Mouse (Mus musculus) cerebral cortex, adult 2 months (tissue): ENCODE measurements around the gene Gm6588.

Experiments used
- WGBS: fragments of 180-500 bp; shearing (Covaris S2); methylation state at CpG from one replicate; pipeline ENCODE4 v1.1.7; 2018; 5-methylcytosine and 5-hydroxymethylcytosine counted together

Gene Gm6588

GRCm38 (mm10) chr5:112448747-112449440 lies at the start of gene Gm6588:
Gm6588 (plus strand) TSS chr5:112449426.
- WGBS, result 82% methylated on average over 18 of the region's 18 CpGs

GRCm38 (mm10) chr5:112402437-112402836 lies 46.8 kb upstream of the Gm6588 start:
- 74% methylated on average over 3 of the region's 3 CpGs for WGBS

DNA sequence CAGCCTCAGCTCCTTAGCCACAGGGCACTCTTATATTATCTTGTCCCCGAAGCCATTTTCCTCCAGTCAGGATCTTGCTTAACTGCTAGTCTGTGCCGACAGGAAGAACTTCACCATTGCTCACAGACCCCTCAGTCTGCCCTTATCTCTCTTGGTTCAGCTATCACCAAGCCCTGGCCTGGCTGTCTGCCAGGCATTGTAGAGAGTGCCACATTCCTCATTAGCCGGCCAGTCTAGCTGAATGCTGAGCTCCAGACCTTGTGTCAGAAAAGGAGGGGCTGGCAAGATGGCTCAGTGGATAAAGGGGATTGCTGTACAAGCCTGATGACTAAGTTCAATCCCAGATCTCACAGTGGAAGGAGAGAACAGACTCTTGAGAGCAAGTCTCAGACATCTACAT lies 43.2 kb upstream of the Gm6588 start:
- 74% methylated on average over 3 of the region's 3 CpGs for WGBS

DNA sequence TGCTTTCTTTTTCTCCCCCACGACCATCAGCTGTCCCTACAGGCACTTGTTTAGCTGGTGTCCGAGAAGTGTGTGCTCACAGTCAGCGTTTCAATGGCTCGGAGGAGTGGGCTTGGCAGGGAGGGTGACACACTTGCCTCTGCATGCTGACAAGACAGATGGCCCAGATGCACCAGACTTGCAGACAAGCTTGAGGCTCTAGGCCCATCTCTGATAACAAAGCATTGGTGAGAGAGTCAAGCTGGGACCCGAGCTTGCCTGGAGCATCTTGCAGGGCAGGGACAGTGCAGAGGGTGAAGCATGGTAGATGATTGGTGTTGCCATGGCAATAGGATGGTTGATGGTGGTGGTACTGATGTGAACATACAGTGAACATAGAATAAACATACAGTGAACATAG lies 40.0 kb upstream of the Gm6588 start:
- 51% methylated on average over 5 of the region's 5 CpGs for WGBS

DNA sequence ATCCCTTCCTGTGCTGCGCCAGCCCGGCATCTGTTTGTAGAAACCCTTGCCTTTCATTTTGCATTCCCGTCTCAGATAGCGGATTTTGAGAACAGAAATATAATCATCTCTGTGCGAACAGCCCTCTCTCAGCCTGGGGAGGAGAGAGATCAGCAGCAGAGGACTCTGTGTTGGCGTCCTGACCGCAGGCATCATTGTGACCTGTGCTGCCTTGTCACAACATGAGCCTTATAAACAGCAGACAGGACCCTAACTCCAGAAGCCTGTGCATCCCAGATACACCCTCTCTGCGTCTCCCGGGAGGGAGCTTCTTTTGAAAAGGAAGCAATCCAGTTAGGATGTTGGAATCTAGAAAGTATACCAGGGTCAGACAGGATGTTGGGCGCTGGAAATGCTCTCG lies 38.2 kb upstream of the Gm6588 start:
- 12% methylated on average over 11 of the region's 11 CpGs for WGBS

- WGBS, result 12% methylated on average over 19 of the region's 19 CpGs
Observed at GRCm38 (mm10) chr5:112411514-112412335, 37.5 kb upstream of the Gm6588 start.

DNA sequence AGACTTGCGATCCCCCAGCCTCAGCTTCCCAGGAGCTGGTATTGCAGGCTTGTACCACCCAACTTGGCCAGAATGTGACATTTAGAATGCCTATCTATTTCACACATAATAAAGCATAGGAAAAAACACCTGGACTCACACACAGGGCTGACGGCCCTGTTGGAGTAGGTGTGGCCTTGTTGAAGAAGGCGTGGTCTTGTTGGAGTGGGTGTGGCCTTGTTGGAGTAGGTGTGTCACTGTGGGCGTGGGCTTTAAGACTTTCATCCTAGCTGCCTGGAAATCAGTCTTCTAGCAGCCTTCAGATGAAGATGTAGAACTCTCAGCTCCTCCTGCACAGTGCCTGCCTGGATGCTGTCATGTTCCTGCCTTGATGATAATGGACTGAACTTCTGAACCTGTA lies 36.4 kb upstream of the Gm6588 start:
- 68% methylated on average over 4 of the region's 4 CpGs for WGBS

- WGBS, result 66% methylated on average over 5 of the region's 5 CpGs
Observed at GRCm38 (mm10) chr5:112416673-112417072, 32.6 kb upstream of the Gm6588 start.

- WGBS, result 43% methylated on average over 4 of the region's 4 CpGs
Observed at GRCm38 (mm10) chr5:112418023-112418422, 31.2 kb upstream of the Gm6588 start.

DNA sequence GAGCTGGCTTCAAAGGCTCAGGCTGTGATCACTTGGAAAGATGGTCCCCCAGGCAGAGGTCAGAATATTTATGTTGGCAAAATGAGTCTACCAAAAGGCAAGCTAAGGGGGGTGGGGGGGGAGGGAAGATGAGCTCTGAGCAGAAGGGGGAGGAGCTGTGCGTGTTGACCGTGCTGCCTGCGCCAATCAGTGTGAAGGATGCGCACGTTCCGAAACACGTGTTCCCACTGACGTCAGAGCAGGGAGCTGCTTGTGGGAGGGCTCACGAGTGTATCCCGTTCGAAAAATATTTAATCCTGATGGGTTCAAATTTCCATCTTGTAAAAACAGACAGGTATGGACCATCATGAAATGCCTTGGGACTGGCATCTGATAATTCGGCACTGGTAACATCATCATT lies 29.7 kb upstream of the Gm6588 start:
- 49% methylated on average over 12 of the region's 12 CpGs for WGBS

DNA sequence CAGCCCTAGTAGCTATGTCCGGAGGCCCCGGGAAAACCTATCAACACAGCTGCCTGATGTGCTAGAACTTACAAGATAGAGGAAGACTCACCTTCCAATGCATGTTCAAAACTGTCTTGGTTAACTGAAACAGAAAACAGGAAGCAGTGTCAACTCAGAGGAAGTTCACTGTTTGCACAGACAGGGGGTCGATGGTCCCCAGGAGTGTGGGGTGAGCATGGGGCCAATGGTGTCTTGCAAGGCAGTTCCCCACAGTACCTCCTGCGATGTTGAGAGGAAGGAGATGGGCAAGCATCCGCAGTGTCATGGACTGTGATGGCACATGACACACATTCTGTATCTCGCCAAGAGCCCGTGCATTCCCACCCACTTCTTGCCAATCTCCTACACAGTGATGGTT lies 22.6 kb upstream of the Gm6588 start:
- 72% methylated on average over 7 of the region's 7 CpGs for WGBS

GRCm38 (mm10) chr5:112427283-112427682 lies 21.9 kb upstream of the Gm6588 start:
- 42% methylated on average over 2 of the region's 2 CpGs for WGBS

DNA sequence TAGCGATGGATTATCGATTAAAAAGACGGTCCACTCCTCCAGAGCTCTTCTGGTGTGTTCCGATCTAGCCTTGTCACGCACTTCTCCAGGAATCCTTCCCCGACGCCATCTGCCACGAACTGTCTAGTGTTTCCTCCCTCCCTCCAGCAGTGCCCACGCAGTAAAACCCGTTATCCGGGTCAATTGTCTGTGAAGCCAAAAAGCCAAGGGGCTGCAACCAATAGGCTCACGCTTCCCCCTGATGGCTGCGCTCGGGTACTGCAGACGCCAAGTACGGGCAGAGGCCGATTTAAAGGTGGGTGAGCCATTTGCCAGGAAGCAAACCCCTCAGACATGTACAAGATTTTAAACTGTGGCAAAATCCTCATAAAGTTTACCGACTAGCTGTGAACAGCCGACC lies 20.3 kb upstream of the Gm6588 start:
- 8% methylated on average over 19 of the region's 19 CpGs for WGBS

DNA sequence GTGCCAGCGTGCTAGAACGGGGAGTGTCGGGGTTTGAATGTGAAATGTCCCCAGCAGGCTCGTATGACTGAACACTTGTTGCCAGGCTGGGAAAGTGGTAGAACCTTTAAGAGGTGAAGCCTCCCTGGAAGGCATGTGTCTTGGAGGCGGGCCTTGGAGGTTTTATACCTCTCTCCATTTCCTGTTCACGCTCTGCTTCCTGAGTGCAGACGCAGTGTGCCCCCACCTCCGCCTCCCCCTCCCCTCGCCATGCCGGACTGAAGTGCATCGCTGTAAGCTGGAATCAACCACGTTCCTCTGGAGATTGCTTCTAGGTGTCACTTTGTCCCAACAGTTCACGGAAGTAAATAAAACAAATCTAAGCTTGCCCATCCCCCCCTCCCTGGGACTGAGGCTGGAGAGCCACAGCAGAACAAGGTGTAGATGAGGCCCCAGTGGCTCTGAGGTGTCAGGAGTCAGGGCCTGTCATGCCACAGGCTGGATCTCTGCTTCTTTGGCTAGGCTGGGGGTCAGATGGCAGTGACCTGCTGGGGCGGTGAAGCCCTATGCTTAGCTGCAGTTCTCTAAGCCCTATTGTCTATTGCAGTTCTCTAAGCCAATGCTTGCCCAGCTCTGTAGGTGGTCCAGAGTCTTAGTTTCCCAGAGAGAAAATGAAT lies 18.0 kb upstream of the Gm6588 start:
- WGBS, result 52% methylated on average over 14 of the region's 14 CpGs

DNA sequence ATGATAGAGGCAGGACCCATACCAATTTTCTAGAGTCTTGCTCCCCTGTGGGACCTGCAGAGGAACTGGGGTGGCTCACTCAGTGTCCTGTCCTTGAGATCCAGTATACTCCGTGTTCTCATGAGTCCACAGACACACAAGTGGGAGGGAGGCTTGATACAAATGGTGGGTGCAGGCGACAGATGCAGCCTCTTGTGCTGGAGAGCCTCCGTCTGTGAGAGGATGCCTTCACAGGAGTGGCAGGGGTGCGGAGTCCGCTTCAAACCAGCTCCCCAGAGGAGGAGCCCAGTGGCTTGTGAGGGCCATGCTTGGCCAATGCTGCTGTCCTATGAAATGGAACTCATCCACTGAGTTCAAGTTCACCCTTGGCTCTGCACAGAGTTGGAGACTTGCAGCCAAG lies 17.2 kb upstream of the Gm6588 start:
- 54% methylated on average over 5 of the region's 5 CpGs for WGBS

DNA sequence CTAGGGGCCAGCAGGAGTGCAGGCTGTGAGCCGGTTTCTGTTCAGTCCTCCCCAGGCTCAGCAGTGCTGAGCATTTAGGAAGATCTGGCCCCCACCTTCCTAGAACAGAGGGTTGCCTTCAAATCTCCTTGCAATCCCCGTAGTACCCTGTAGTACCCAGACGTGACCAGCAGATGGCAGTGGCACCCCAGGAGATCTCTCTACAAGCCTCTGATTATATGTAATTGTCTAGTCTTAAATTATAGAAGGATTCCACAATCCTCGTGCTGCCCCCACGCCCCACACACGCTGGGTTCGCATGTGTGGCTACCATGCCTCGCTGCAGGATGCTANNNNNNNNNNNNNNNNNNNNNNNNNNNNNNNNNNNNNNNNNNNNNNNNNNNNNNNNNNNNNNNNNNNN lies 16.2 kb upstream of the Gm6588 start:
- under 1% methylated on average over 8 of the region's 8 CpGs for WGBS

- WGBS, result 33% methylated on average over 10 of the region's 10 CpGs
Observed at GRCm38 (mm10) chr5:112438535-112438934, 10.7 kb upstream of the Gm6588 start.

- WGBS, result 64% methylated on average over 9 of the region's 9 CpGs
Observed at GRCm38 (mm10) chr5:112453088-112453487, 3.9 kb downstream of the Gm6588 start.

DNA sequence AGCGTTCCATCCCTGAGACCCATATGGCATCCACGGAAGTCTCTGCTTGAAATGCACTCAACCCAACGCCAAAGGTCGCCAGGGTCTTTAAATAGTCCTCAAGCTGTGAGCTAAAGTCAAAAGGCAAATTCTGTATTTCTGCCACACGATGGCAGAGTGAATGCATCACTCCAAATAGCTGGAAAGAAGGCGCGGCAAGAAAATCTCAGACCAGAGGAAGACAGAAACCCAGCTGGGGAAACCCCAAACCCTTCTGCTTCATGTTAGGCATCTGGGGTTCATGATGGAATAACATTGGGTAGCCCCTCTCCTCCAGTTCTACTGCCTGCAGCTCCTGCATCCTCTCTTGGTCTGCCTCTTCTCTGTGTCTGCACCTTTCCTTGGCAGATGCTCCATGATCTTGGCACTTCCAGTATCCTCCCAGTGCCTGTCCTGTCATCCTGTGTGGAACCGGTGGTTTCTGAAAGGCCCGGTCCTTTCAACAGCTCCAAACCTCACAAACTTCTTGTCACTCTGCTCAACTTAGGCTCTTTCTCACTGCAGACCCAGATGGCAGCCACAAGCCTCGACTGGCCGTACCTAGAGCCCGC lies 5.8 kb downstream of the Gm6588 start:
- 47% methylated on average over 12 of the region's 12 CpGs for WGBS

DNA sequence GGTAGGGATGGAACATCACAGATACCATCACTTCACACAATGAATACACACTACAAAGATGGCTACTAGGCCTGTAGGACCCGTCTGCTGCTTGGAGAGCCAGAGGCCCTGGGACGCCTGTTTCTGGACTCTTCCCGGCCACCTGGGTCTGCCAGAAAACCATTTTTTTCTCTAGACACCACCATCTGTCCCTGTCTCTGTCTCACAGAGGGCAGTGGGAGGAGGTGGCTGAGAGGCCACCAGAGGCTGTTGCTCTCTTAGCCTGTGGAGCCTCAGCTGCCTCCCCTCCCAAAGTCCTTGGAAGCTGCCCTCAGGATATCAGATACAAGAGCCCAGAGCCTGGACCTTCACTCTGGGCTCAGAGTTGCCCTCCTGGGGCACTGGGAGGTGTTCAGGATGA lies 10.7 kb downstream of the Gm6588 start:
- WGBS, result 73% methylated on average over 3 of the region's 3 CpGs

DNA sequence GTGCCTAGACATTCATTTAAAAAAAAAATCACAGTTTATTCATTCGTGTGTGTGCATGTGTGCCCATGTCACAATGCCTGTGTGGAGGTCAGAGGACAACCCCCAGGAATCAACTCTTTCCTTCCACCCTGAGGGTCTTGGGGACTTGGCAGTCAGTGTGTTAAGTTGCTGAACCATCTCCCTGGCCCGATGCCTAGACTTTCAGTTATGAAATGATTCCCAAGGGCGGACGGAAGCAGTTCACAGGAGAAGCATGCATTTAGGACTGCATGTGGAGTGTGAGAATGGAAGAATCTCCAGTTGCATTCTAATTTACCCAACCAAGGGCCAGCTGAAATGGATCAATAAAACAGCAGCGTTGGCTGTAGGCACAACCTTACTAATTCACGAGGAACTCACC lies 17.1 kb downstream of the Gm6588 start:
- 44% methylated on average over 6 of the region's 6 CpGs for WGBS

DNA sequence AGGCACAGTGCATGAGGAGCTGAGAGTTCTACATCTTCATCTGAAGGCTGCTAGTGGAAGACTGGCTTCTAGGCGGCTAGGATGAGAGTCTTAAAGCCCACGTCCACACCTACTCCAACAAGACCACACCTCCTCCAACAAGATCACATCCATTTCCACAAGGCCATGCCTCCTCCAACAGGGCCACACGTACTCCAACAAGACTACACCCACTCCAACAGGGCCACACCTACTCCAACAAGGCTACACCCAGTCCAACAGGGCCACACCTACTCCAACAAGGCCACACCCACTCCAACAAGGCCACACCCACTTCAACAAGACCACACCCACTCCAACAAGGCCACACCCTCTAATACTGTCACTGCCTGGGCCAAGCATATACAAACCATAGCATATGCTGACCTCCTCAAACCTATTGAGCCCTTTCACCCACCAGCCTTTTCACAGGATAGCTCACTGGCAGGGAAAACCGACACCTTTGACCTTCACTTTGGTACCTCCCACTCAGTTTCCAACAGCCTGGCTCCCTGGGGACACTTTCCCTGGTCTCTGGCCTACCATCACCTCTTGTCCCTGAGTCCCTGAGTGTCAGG lies 19.9 kb downstream of the Gm6588 start:
- WGBS, result 74% methylated on average over 4 of the region's 4 CpGs
